Mouse (Mus musculus): ENCODE results near the gene Myo3b. TPM values are rescaled to one million over a fixed set of nuclear protein-coding genes. Genes with fewer than 3 reads are reported as not detected.

Gene Myo3b
- polyA plus RNA-seq, 1 experiment from 2014 or later = 0.70 TPM

GRCm38 (mm10) chr2:70406846-70407245 is 367.9 kb downstream of the Myo3b start:
- no peaks in the 10 kb centered on the region for H3K9me3 ChIP-seq (ENCODE audit: control insufficient read depth, low read length)
- ATAC-seq (ENCODE audit: low read depth) = no peak
- H3K4me2 ChIP-seq (ENCODE audit: low read depth, low read length) = no peak overlapping the region
- H3K27me3 ChIP-seq (ENCODE audit: control insufficient read depth, insufficient read depth, low read depth, low read length) = no peaks in the 10 kb centered on the region
- no peak overlapping the region for H3K27ac ChIP-seq (ENCODE audit: low read length)
- 80% methylated on average over 5 of the region's 5 CpGs for WGBS
- H3K9ac ChIP-seq (ENCODE audit: low read length) = no peak overlapping the region
- no peaks in the 10 kb centered on the region for H3K36me3 ChIP-seq (ENCODE audit: control insufficient read depth, insufficient read depth, low read length)
- H3K4me3 ChIP-seq (ENCODE audit: low read length) = no peak overlapping the region
- no peaks in the 10 kb centered on the region for H3K4me1 ChIP-seq (replicated peaks; ENCODE audit: control insufficient read depth, insufficient read depth, low read length)

GRCm38 (mm10) chr2:70407729-70408128 is 368.8 kb downstream of the Myo3b start:
- no peaks in the 10 kb centered on the region for H3K27me3 ChIP-seq (ENCODE audit: control insufficient read depth, insufficient read depth, low read depth, low read length)
- 55% methylated on average over 5 of the region's 5 CpGs for WGBS
- no peak for ATAC-seq (ENCODE audit: low read depth)
- no peak overlapping the region for H3K9ac ChIP-seq (ENCODE audit: low read length)
- no peaks in the 10 kb centered on the region for H3K9me3 ChIP-seq (ENCODE audit: control insufficient read depth, low read length)
- no peaks in the 10 kb centered on the region for H3K36me3 ChIP-seq (ENCODE audit: control insufficient read depth, insufficient read depth, low read length)
- H3K27ac ChIP-seq (ENCODE audit: low read length) = no peak overlapping the region
- no peak overlapping the region for H3K4me3 ChIP-seq (ENCODE audit: low read length)
- H3K4me1 ChIP-seq (replicated peaks; ENCODE audit: control insufficient read depth, insufficient read depth, low read length) = no peaks in the 10 kb centered on the region
- no peak overlapping the region for H3K4me2 ChIP-seq (ENCODE audit: low read depth, low read length)

- Histone ChIP-seq H3K27ac (ENCODE audit: low read length) (no peak overlapping the region), H3K9ac (ENCODE audit: low read length) (no peak overlapping the region), H3K36me3 (ENCODE audit: control insufficient read depth, insufficient read depth, low read length) (no peaks in the 10 kb centered on the region), H3K4me1 (replicated peaks; ENCODE audit: control insufficient read depth, insufficient read depth, low read length) (no peaks in the 10 kb centered on the region), H3K4me3 (ENCODE audit: low read length) (no peak overlapping the region), H3K9me3 (ENCODE audit: control insufficient read depth, low read length) (no peaks in the 10 kb centered on the region), H3K27me3 (ENCODE audit: control insufficient read depth, insufficient read depth, low read depth, low read length) (no peaks in the 10 kb centered on the region), H3K4me2 (ENCODE audit: low read depth, low read length) (no peak overlapping the region)
- 52% methylated on average over 4 of the region's 4 CpGs for WGBS
- no peak for ATAC-seq (ENCODE audit: low read depth)
Measured at GRCm38 (mm10) chr2:70410298-70410885, 371.5 kb downstream of the Myo3b start.

GRCm38 (mm10) chr2:70412315-70412714 is 373.4 kb downstream of the Myo3b start:
- Histone ChIP-seq H3K9ac (ENCODE audit: low read length) (no peak overlapping the region), H3K9me3 (ENCODE audit: control insufficient read depth, low read length) (no peaks in the 10 kb centered on the region), H3K4me2 (ENCODE audit: low read depth, low read length) (no peak overlapping the region), H3K27ac (ENCODE audit: low read length) (no peak overlapping the region), H3K4me3 (ENCODE audit: low read length) (no peak overlapping the region), H3K27me3 (ENCODE audit: control insufficient read depth, insufficient read depth, low read depth, low read length) (no peaks in the 10 kb centered on the region), H3K4me1 (replicated peaks; ENCODE audit: control insufficient read depth, insufficient read depth, low read length) (no peaks in the 10 kb centered on the region), H3K36me3 (ENCODE audit: control insufficient read depth, insufficient read depth, low read length) (no peaks in the 10 kb centered on the region)
- ATAC-seq (ENCODE audit: low read depth) = no peak
- 39% methylated on average over 13 of the region's 13 CpGs for WGBS

- peak; percentile 41; the same call in 1 of the 2 replicates for ATAC-seq (ENCODE audit: low read depth)
Measured at GRCm38 (mm10) chr2:70414386-70414785, 375.5 kb downstream of the Myo3b start.

GRCm38 (mm10) chr2:70415521-70415920 is 376.6 kb downstream of the Myo3b start:
- H3K9ac ChIP-seq (ENCODE audit: low read length) = no peak overlapping the region
- H3K4me1 ChIP-seq (replicated peaks; ENCODE audit: control insufficient read depth, insufficient read depth, low read length) = no peaks in the 10 kb centered on the region
- no peak overlapping the region for H3K27ac ChIP-seq (ENCODE audit: low read length)
- no peak for ATAC-seq (ENCODE audit: low read depth)
- no peaks in the 10 kb centered on the region for H3K27me3 ChIP-seq (ENCODE audit: control insufficient read depth, insufficient read depth, low read depth, low read length)
- H3K4me3 ChIP-seq (ENCODE audit: low read length) = no peak overlapping the region
- WGBS = 71% methylated on average over 1 of the region's 1 CpGs
- H3K4me2 ChIP-seq (ENCODE audit: low read depth, low read length) = no peak overlapping the region
- H3K9me3 ChIP-seq (ENCODE audit: control insufficient read depth, low read length) = no peaks in the 10 kb centered on the region
- no peaks in the 10 kb centered on the region for H3K36me3 ChIP-seq (ENCODE audit: control insufficient read depth, insufficient read depth, low read length)

More at GRCm38 (mm10) chr2:70414386-70414785, 375.5 kb downstream of the Myo3b start:
- no peaks in the 10 kb centered on the region for H3K27me3 ChIP-seq (ENCODE audit: control insufficient read depth, insufficient read depth, low read depth, low read length)
- no peak overlapping the region for H3K27ac ChIP-seq (ENCODE audit: low read length)
- no peak overlapping the region for H3K4me2 ChIP-seq (ENCODE audit: low read depth, low read length)
- H3K4me1 ChIP-seq (replicated peaks; ENCODE audit: control insufficient read depth, insufficient read depth, low read length) = no peaks in the 10 kb centered on the region
- no peaks in the 10 kb centered on the region for H3K9me3 ChIP-seq (ENCODE audit: control insufficient read depth, low read length)
- WGBS = 62% methylated on average over 1 of the region's 1 CpGs
- H3K4me3 ChIP-seq (ENCODE audit: low read length) = no peak overlapping the region
- H3K9ac ChIP-seq (ENCODE audit: low read length) = no peak overlapping the region
- no peaks in the 10 kb centered on the region for H3K36me3 ChIP-seq (ENCODE audit: control insufficient read depth, insufficient read depth, low read length)

GRCm38 (mm10) chr2:70419336-70419735 is 380.4 kb downstream of the Myo3b start:
- Histone ChIP-seq H3K9ac (ENCODE audit: low read length) (no peak overlapping the region), H3K4me2 (ENCODE audit: low read depth, low read length) (no peak overlapping the region), H3K4me1 (replicated peaks; ENCODE audit: control insufficient read depth, insufficient read depth, low read length) (0 out of 2 replicates have a peak, but pooled peaks cover 2% of the 10 kb centered on the region), H3K4me3 (ENCODE audit: low read length) (no peak overlapping the region), H3K9me3 (ENCODE audit: control insufficient read depth, low read length) (no peaks in the 10 kb centered on the region), H3K27me3 (ENCODE audit: control insufficient read depth, insufficient read depth, low read depth, low read length) (no peaks in the 10 kb centered on the region), H3K36me3 (ENCODE audit: control insufficient read depth, insufficient read depth, low read length) (no peaks in the 10 kb centered on the region), H3K27ac (ENCODE audit: low read length) (no peak overlapping the region)
- WGBS = 80% methylated on average over 6 of the region's 6 CpGs
- ATAC-seq (ENCODE audit: low read depth) = no peak

- Histone ChIP-seq H3K9ac (ENCODE audit: low read length) (no peak overlapping the region), H3K27ac (ENCODE audit: low read length) (no peak overlapping the region), H3K27me3 (ENCODE audit: control insufficient read depth, insufficient read depth, low read depth, low read length) (no peaks in the 10 kb centered on the region), H3K4me3 (ENCODE audit: low read length) (no peak overlapping the region), H3K36me3 (ENCODE audit: control insufficient read depth, insufficient read depth, low read length) (no peaks in the 10 kb centered on the region), H3K4me1 (replicated peaks; ENCODE audit: control insufficient read depth, insufficient read depth, low read length) (peaks cover 8% of the 10 kb centered on the region; the same call in 1 of the 2 replicates), H3K9me3 (ENCODE audit: control insufficient read depth, low read length) (no peaks in the 10 kb centered on the region), H3K4me2 (ENCODE audit: low read depth, low read length) (no peak overlapping the region)
- ATAC-seq (ENCODE audit: low read depth) = 0 out of 2 replicates have a peak, but pooled peaks have one; percentile 31
- 28% methylated on average over 13 of the region's 13 CpGs for WGBS
Measured at GRCm38 (mm10) chr2:70421144-70421874, 382.4 kb downstream of the Myo3b start.

GRCm38 (mm10) chr2:70425611-70426010 is 386.7 kb downstream of the Myo3b start:
- Histone ChIP-seq H3K36me3 (ENCODE audit: control insufficient read depth, insufficient read depth, low read length) (no peaks in the 10 kb centered on the region), H3K9ac (ENCODE audit: low read length) (no peak overlapping the region), H3K4me2 (ENCODE audit: low read depth, low read length) (peak overlapping the region; percentile 27), H3K9me3 (ENCODE audit: control insufficient read depth, low read length) (no peaks in the 10 kb centered on the region), H3K27ac (ENCODE audit: low read length) (no peak overlapping the region), H3K27me3 (ENCODE audit: control insufficient read depth, insufficient read depth, low read depth, low read length) (no peaks in the 10 kb centered on the region), H3K4me1 (replicated peaks; ENCODE audit: control insufficient read depth, insufficient read depth, low read length) (peaks cover 8% of the 10 kb centered on the region; the same call in 1 of the 2 replicates), H3K4me3 (ENCODE audit: low read length) (no peak overlapping the region)
- 22% methylated on average over 11 of the region's 11 CpGs for WGBS
- ATAC-seq (ENCODE audit: low read depth) = no peak

All from lung, embryonic 16.5 days (tissue).